Comparison of ENCODE assay signal across 8 mouse cellular contexts in the genomic region with DNA sequence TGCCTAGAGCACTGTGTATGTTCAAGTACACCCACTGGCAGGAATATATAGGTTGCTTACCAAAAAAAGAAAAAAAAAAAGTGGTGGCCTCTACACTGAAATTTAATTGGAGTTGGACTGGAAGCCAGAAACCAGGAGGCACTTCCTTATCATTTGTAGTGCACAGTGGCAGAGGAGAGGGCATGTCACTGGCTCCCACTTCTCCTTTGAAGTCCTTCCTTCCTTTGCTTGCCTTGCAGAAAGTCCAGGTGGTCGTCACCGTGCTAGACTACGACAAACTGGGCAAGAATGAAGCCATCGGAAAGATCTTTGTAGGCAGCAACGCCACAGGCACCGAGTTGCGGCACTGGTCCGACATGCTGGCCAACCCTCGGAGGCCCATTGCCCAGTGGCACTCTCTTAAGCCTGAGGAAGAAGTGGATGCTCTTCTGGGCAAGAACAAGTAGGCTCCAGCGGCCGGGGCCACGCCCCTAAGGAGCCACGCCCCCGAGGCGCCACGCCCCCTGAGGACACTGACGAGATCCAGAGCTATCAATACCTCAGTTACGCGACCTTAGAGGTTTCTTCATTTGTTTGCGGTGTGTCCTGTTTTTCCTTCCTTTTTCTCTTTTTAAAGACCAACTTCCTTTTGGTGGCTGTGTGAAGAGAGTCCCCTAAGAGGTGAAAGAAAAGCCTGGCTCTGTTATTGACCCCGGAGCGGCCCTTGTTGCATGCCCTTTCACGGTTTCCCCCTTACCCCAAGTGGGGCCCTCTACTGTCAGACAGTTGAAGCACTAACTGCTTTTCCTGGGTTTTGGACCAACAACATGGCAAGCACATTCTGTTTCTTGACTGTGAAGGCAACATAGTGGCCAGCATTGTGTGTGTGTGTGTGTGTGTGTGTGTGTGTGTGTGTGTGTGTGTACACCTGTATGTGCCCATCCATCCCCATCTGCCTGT.
DNase-seq lines count a peak whose midpoint lies in the region; ATAC-seq and TF ChIP-seq lines count a peak whose summit lies in the region.

No protein-coding gene starts in this region.

- no peak for ATAC-seq in kidney, embryonic 15.5 days (replicated peaks; ENCODE audit: low FRiP score)
- peak; percentile 85 for ATAC-seq in megakaryocyte, adult 5-6 weeks (ENCODE audit: poor library complexity, severe bottlenecking)
- ATAC-seq in stomach, embryonic 15.5 days (ENCODE audit: insufficient read depth, low FRiP score, low read depth), result no peak
- ATAC-seq in forebrain, embryonic 15.5 days (replicated peaks), result no peak

- H3K4me3 ChIP-seq in CH12.LX (replicated peaks in 1 of 3; ENCODE audit: low read depth in 2 of 3, low read length in 2 of 3, poor library complexity in 1 of 3), result peak overlapping the region in 1 of 3 experiments; percentile 1
- H3K4me3 ChIP-seq in erythroblast, embryonic 14.5 days (replicated peaks), result peak overlapping the region; percentile 48
- H3K4me3 ChIP-seq in kidney, embryonic 15.5 days (replicated peaks), result no peak overlapping the region
- no peak overlapping the region for H3K4me3 ChIP-seq in stomach, embryonic 15.5 days (replicated peaks)
- no peak overlapping the region for H3K4me3 ChIP-seq in forebrain, embryonic 15.5 days

- H3K4me2 ChIP-seq in CH12.LX (ENCODE audit: insufficient read depth, low read depth, poor library complexity, severe bottlenecking), result peak overlapping the region; percentile 81
- H3K4me2 ChIP-seq in kidney, embryonic 15.5 days, result peak overlapping the region; percentile 37
- H3K4me2 ChIP-seq in stomach, embryonic 15.5 days, result peak overlapping the region; percentile 26; the same call in 1 of the 2 replicates
- H3K4me2 ChIP-seq in forebrain, embryonic 15.5 days (replicated peaks), result no peak overlapping the region

- in situ Hi-C loops in CH12.LX (cut with MboI; ENCODE audit: low pct_ligation_motif_present, low pct_unique_long_range_greater_than_20kb, low sequenced_read_pairs), result loop anchor here (10.0 kb wide), 1 partner anchor 87 kb away; no protein-coding TSS in a partner anchor

- no peaks in the 10 kb centered on the region for H3K79me2 ChIP-seq in CH12.LX (replicated peaks; ENCODE audit: control insufficient read depth, extremely low read depth, insufficient read depth, poor library complexity, severe bottlenecking)

- no peak for TF ChIP-seq EP300 in CH12.LX (IDR thresholded peaks at IDR 0.05; ENCODE audit: low read length)

- no peak overlapping the region for H3K27ac ChIP-seq in CH12.LX (ENCODE audit: insufficient read depth, low read depth)
- H3K27ac ChIP-seq in kidney, embryonic 15.5 days, result no peak overlapping the region
- no peak overlapping the region for H3K27ac ChIP-seq in stomach, embryonic 15.5 days
- H3K27ac ChIP-seq in forebrain, embryonic 15.5 days (replicated peaks), result no peak overlapping the region

- TF ChIP-seq POLR2A in CH12.LX (IDR thresholded peaks at IDR 0.05; ENCODE audit: low read depth, low read length), result no peak

- peaks cover 5 to 9% of the 10 kb centered on the region in 2 experiments for H3K4me1 ChIP-seq in CH12.LX (ENCODE audit: control insufficient read depth in 1 of 2, insufficient read depth in 2 of 2)
- H3K4me1 ChIP-seq in erythroblast, embryonic 14.5 days (ENCODE audit: control insufficient read depth), result peaks cover 50% of the 10 kb centered on the region
- peaks cover 18% of the 10 kb centered on the region for H3K4me1 ChIP-seq in kidney, embryonic 15.5 days
- peaks cover 25% of the 10 kb centered on the region for H3K4me1 ChIP-seq in stomach, embryonic 15.5 days
- H3K4me1 ChIP-seq in forebrain, embryonic 15.5 days, result no peaks in the 10 kb centered on the region

- dilution Hi-C loops in CH12.LX (cut with MboI; ENCODE audit: extremely low pct_ligation_motif_present, extremely low pct_unique_long_range_greater_than_20kb, low sequenced_read_pairs), result no loop called here

- peak; percentile 71 for DNase-seq in 416B (ENCODE audit: low read depth)
- DNase-seq in CH12.LX (ENCODE audit: extremely low read depth), result peak; percentile 67
- no peak for DNase-seq in adipocyte (ENCODE audit: low spot score)

- peaks cover 89% of the 10 kb centered on the region for H3K27me3 ChIP-seq in CH12.LX (replicated peaks)
- H3K27me3 ChIP-seq in erythroblast, embryonic 14.5 days (ENCODE audit: control insufficient read depth), result no peaks in the 10 kb centered on the region
- no peaks in the 10 kb centered on the region for H3K27me3 ChIP-seq in kidney, embryonic 15.5 days
- no peaks in the 10 kb centered on the region for H3K27me3 ChIP-seq in stomach, embryonic 15.5 days (replicated peaks)
- H3K27me3 ChIP-seq in forebrain, embryonic 15.5 days, result no peaks in the 10 kb centered on the region

- peak; percentile 5 for TF ChIP-seq RAD21 in CH12.LX (IDR thresholded peaks at IDR 0.05; ENCODE audit: low read depth, low read length)

- TF ChIP-seq CTCF in CH12.LX (conservative IDR thresholded peaks at IDR 0.05 in 1 of 2, IDR thresholded peaks at IDR 0.05 in 1 of 2; ENCODE audit: low read depth in 2 of 2, low read length in 2 of 2), result peak in 1 of 2 experiments; percentile 56; a peak in 2 of 4 replicates

- no peaks in the 10 kb centered on the region for H3K36me3 ChIP-seq in CH12.LX (replicated peaks in 1 of 2; ENCODE audit: control insufficient read depth in 1 of 2, insufficient read depth in 1 of 2, low read length in 1 of 2)
- H3K36me3 ChIP-seq in erythroblast, embryonic 14.5 days (ENCODE audit: control insufficient read depth), result no peaks in the 10 kb centered on the region; the same call in 1 of the 2 replicates
- H3K36me3 ChIP-seq in kidney, embryonic 15.5 days, result 0 out of 2 replicates have a peak, but pooled peaks cover 4% of the 10 kb centered on the region
- no peaks in the 10 kb centered on the region for H3K36me3 ChIP-seq in stomach, embryonic 15.5 days
- no peaks in the 10 kb centered on the region for H3K36me3 ChIP-seq in forebrain, embryonic 15.5 days

- no peaks in the 10 kb centered on the region for H3K9me3 ChIP-seq in CH12.LX (replicated peaks; ENCODE audit: low read length)
- H3K9me3 ChIP-seq in erythroblast, embryonic 14.5 days (ENCODE audit: control insufficient read depth, low read length), result no peaks in the 10 kb centered on the region
- no peaks in the 10 kb centered on the region for H3K9me3 ChIP-seq in kidney, embryonic 15.5 days (replicated peaks)
- no peaks in the 10 kb centered on the region for H3K9me3 ChIP-seq in stomach, embryonic 15.5 days
- no peaks in the 10 kb centered on the region for H3K9me3 ChIP-seq in forebrain, embryonic 15.5 days

- 28% methylated on average over 23 of the region's 23 CpGs for WGBS in kidney, embryonic 15.5 days
- WGBS in stomach, embryonic 15.5 days, result 24% methylated on average over 23 of the region's 23 CpGs
- 22% methylated on average over 23 of the region's 23 CpGs for WGBS in forebrain, embryonic 15.5 days

- no peak overlapping the region for H3K9ac ChIP-seq in CH12.LX (ENCODE audit: insufficient read depth, low read depth)
- H3K9ac ChIP-seq in kidney, embryonic 15.5 days, result no peak overlapping the region
- H3K9ac ChIP-seq in stomach, embryonic 15.5 days, result no peak overlapping the region
- no peak overlapping the region for H3K9ac ChIP-seq in forebrain, embryonic 15.5 days (replicated peaks)

TF ChIP-seq in CH12.LX, 34 proteins besides CTCF, POLR2A, EP300 and RAD21:
- TF ChIP-seq HCFC1 (IDR thresholded peaks at IDR 0.05; ENCODE audit: low read depth, low read length) (no peak), BHLHE40 (IDR thresholded peaks at IDR 0.05; ENCODE audit: low read depth, low read length) (no peak), MAZ (IDR thresholded peaks at IDR 0.05; ENCODE audit: low read depth, low read length) (no peak), SMC3 (IDR thresholded peaks at IDR 0.05; ENCODE audit: low read depth, low read length) (peak; percentile 39), UBTF (IDR thresholded peaks at IDR 0.05; ENCODE audit: low read depth, low read length) (no peak), MEF2A (IDR thresholded peaks at IDR 0.05; ENCODE audit: borderline replicate concordance, low read depth, low read length) (no peak)
TF ChIP-seq in CH12.LX: peak in this region for 1.
